Mouse (Mus musculus): ENCODE data around the gene Fxyd3.

DNA sequence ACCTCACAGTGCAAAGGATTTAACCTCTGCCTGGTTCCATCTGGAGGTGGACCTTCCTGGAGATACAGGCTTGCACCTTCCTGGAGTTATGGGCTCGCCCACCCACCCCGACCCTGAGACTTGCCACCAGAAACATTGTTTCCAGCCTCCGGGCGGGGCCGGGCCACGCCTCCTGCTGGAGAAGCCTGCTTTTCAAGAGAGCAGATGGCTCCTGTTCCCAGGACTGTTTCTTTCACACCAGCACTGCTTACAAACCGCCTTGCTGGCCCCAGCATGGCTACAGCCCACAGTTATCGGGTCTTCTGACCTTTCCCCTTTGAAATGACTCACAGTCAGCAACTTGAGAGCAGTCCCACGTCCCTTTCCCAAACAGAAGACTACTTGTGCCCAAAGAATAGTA is 4.2 kb downstream of the Fxyd3 start:
- TF ChIP-seq POLR2A (IDR thresholded peaks at IDR 0.05; ENCODE audit: insufficient read depth, low read depth, low read length) (no peak), CTCF (IDR thresholded peaks at IDR 0.05; ENCODE audit: insufficient read depth, low read depth, low read length) (no peak)

All from olfactory bulb, adult 2 months (tissue).